Mouse (Mus musculus) intestine, embryonic 14.5 days (tissue): ENCODE data around the gene Tmem259. TPM values are rescaled to one million over a fixed set of nuclear protein-coding genes. Genes with fewer than 3 reads are reported as not detected.
A peak's percentile ranks its signal among the peaks of the same experiment; 100 is the strongest.

ENCODE experiments used
- ATAC-seq: fragments of 200-750 bp; cut with Nextera tagmentation; replicated peaks from 2 replicates; pipeline ENCODE4 v1.8.0; 2017; ENCODE audit warnings: low read depth, moderate number of reproducible peaks, moderate TSS enrichment, moderate library complexity; ENCODE audit not compliant: low FRiP score, low TSS enrichment
- DNase-seq: peaks from one replicate; pipeline ENCODE4 v3.0.0-alpha.2; 2018; ENCODE audit warnings: low spot score
- H3K27ac ChIP-seq: fragments of 300-500 bp; sonication (generic); 2 replicates; pipeline ENCODE4 v1.5.1; 2014; ENCODE audit warnings: low read depth, mild to moderate bottlenecking, control low read depth
- H3K27me3 ChIP-seq: fragments of 300-500 bp; sonication (generic); replicated peaks from 2 replicates; pipeline ENCODE4 v1.6.1; 2014; ENCODE audit warnings: low read length, control low read depth; ENCODE audit not compliant: control insufficient read depth, insufficient read depth
- H3K36me3 ChIP-seq: fragments of 300-500 bp; sonication (generic); 2 replicates; pipeline ENCODE4 v1.6.1; 2014; ENCODE audit warnings: low read length, control low read depth; ENCODE audit not compliant: control insufficient read depth, insufficient read depth
- H3K4me1 ChIP-seq: fragments of 300-500 bp; sonication (generic); replicated peaks from 2 replicates; pipeline ENCODE4 v1.6.1; 2014; ENCODE audit warnings: low read length, control low read depth, mixed read lengths; ENCODE audit not compliant: control insufficient read depth, insufficient read depth
- H3K4me2 ChIP-seq: fragments of 300-500 bp; sonication (generic); 2 replicates; pipeline ENCODE4 v1.6.1; 2014; ENCODE audit warnings: low read length
- H3K4me3 ChIP-seq: fragments of 300-500 bp; sonication (generic); 2 replicates; pipeline ENCODE4 v1.5.1; 2014; ENCODE audit warnings: low read depth, low read length, control low read depth, mixed read lengths
- H3K9ac ChIP-seq: fragments of 300-500 bp; sonication (generic); 2 replicates; pipeline ENCODE4 v1.6.1; 2014; ENCODE audit warnings: mild to moderate bottlenecking, low read length
- H3K9me3 ChIP-seq: fragments of 300-500 bp; sonication (generic); 2 replicates; pipeline ENCODE4 v1.6.1; 2016; ENCODE audit warnings: low read length, control low read depth; ENCODE audit not compliant: control insufficient read depth
- WGBS: fragments of 180-500 bp; shearing (Covaris S2); extraction: QIAGEN DNeasy Blood & Tissue Kit; methylation state at CpG from one replicate; pipeline ENCODE4 v1.1.7; 2014; 5-methylcytosine and 5-hydroxymethylcytosine counted together
- polyA plus RNA-seq: library from polyadenylated mRNA; unstranded; fragments of >200 nt; fragmentation: Nextera tagmentation; extraction: Ambion mirVana; gene quantifications from 2 replicates; pipeline ENCODE4 v1.2.1, GENCODE M21; 2014

Gene Tmem259
- polyA plus RNA-seq, 1 experiment from 2014 or later: 17.5 TPM

DNA sequence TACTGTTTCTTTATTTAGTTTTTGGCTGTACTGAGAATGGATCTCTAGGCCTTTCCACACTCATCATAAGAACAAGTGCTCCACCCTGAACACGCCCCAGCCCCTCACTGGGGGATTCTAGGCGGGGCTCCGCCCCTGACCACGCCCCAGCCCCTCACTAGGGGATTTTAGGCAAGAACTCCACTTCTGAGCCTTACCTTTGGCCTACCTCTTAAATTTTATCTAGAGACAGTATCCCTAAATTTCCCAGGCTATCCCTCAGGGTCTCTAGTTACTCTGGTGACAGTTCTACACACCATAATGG, 40.9 kb upstream of the Tmem259 start:
- H3K4me3 ChIP-seq: no peak overlapping the region
- 0 out of 2 replicates have a peak, but pooled peaks cover 2% of the 10 kb centered on the region for H3K4me1 ChIP-seq
- no peak overlapping the region for H3K27ac ChIP-seq
- H3K4me2 ChIP-seq: no peak overlapping the region
- ATAC-seq (no peak), DNase-seq (no peak)
- H3K27me3 ChIP-seq: no peaks in the 10 kb centered on the region
- WGBS: 63% methylated on average over 4 of the region's 4 CpGs
- H3K36me3 ChIP-seq: 0 out of 2 replicates have a peak, but pooled peaks cover 8% of the 10 kb centered on the region
- no peak overlapping the region for H3K9ac ChIP-seq
- H3K9me3 ChIP-seq: no peaks in the 10 kb centered on the region

GRCm38 (mm10) chr10:80024229-80025043, 40.3 kb upstream of the Tmem259 start:
- Histone ChIP-seq H3K9me3 (no peaks in the 10 kb centered on the region), H3K27ac (no peak overlapping the region), H3K36me3 (0 out of 2 replicates have a peak, but pooled peaks cover 8% of the 10 kb centered on the region), H3K4me1 (0 out of 2 replicates have a peak, but pooled peaks cover 6% of the 10 kb centered on the region), H3K4me3 (no peak overlapping the region), H3K4me2 (no peak overlapping the region), H3K27me3 (no peaks in the 10 kb centered on the region), H3K9ac (no peak overlapping the region)
- no peak for DNase-seq
- WGBS: 82% methylated on average over 15 of the region's 15 CpGs
- ATAC-seq: no peak

- Histone ChIP-seq H3K4me3 (no peak overlapping the region), H3K27me3 (no peaks in the 10 kb centered on the region), H3K9me3 (no peaks in the 10 kb centered on the region), H3K4me1 (peaks cover 13% of the 10 kb centered on the region; the same call in 1 of the 2 replicates), H3K27ac (no peak overlapping the region), H3K4me2 (no peak overlapping the region), H3K9ac (no peak overlapping the region), H3K36me3 (0 out of 2 replicates have a peak, but pooled peaks cover 4% of the 10 kb centered on the region)
- ATAC-seq: no peak
- no peak for DNase-seq
- WGBS: 81% methylated on average over 5 of the region's 5 CpGs
Observed at GRCm38 (mm10) chr10:80023758-80024157, 39.6 kb upstream of the Tmem259 start.

DNA sequence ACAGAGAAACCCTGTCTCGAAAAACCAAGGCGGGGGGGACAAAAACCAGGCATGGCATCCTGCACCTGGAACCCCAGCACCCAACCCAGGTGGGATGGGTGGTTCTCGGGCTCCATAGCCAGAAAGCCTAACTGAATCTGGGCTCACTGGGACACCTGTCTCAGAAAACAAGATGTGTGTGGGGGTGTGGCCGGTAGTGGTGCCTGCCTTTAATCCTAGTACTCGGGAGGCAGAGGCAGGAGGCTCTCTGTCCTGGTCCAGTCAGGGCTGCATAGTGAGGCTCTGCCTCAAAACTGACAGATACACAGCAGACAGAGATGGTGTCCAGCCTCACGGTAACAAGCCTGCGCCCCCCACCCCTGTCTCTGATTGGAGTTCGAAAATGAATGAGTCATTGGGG, 38.7 kb upstream of the Tmem259 start:
- Histone ChIP-seq H3K27me3 (no peaks in the 10 kb centered on the region), H3K4me3 (no peak overlapping the region), H3K27ac (no peak overlapping the region), H3K36me3 (0 out of 2 replicates have a peak, but pooled peaks cover 3% of the 10 kb centered on the region), H3K4me1 (peaks cover 14% of the 10 kb centered on the region; the same call in 1 of the 2 replicates), H3K9me3 (no peaks in the 10 kb centered on the region), H3K9ac (no peak overlapping the region), H3K4me2 (no peak overlapping the region)
- no peak for DNase-seq
- 97% methylated on average over 8 of the region's 8 CpGs for WGBS
- no peak for ATAC-seq

DNA sequence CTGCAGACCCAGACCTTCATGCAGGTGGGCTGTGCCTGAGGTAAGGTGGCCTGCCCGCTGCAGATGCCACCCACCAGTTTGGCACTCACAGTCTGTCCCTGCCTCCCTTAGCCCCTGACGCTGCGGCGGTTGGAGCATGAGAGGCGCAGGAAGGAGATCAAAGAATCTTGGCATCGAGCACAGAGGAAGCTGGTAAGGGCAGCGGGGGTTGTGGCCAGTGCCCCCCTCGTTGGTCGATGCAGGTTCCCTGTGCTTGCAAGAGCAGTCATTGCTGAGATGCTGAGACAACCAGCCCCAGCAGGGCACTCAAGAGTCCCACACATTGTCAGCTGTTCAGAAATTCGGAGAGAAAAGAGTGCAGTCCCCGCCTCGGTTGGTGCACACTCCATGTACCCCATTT, 38.0 kb upstream of the Tmem259 start:
- Histone ChIP-seq H3K36me3 (0 out of 2 replicates have a peak, but pooled peaks cover 3% of the 10 kb centered on the region), H3K9ac (no peak overlapping the region), H3K27me3 (no peaks in the 10 kb centered on the region), H3K27ac (no peak overlapping the region), H3K9me3 (no peaks in the 10 kb centered on the region), H3K4me1 (peaks cover 14% of the 10 kb centered on the region; the same call in 1 of the 2 replicates), H3K4me2 (no peak overlapping the region), H3K4me3 (no peak overlapping the region)
- DNase-seq: no peak
- ATAC-seq: no peak
- WGBS: 94% methylated on average over 12 of the region's 12 CpGs

DNA sequence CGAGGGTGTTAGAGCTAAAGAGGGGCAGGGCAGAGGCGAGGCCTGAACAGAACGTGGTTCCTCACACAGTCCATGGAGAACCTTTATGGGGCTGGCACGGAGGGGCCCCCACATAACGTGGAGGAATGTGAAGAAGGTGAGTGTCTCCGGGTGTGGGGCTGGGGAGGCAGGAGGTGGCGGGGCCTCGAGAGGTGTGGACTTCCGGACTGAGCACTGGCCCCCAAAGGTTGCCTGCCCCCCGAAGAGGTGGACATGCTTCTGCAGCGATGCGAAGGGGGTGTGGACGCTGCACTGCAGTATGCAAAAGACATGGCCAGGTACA, 37.2 kb upstream of the Tmem259 start:
- H3K9ac ChIP-seq: no peak overlapping the region
- H3K4me3 ChIP-seq: no peak overlapping the region
- H3K9me3 ChIP-seq: no peaks in the 10 kb centered on the region
- no peak for ATAC-seq
- WGBS: 87% methylated on average over 13 of the region's 13 CpGs
- no peak overlapping the region for H3K27ac ChIP-seq
- 0 out of 2 replicates have a peak, but pooled peaks cover 3% of the 10 kb centered on the region for H3K36me3 ChIP-seq
- 0 out of 2 replicates have a peak, but pooled peaks cover under 1% of the 10 kb centered on the region for H3K27me3 ChIP-seq
- no peak overlapping the region for H3K4me2 ChIP-seq
- peaks cover 14% of the 10 kb centered on the region; the same call in 1 of the 2 replicates for H3K4me1 ChIP-seq
- no peak for DNase-seq

DNA sequence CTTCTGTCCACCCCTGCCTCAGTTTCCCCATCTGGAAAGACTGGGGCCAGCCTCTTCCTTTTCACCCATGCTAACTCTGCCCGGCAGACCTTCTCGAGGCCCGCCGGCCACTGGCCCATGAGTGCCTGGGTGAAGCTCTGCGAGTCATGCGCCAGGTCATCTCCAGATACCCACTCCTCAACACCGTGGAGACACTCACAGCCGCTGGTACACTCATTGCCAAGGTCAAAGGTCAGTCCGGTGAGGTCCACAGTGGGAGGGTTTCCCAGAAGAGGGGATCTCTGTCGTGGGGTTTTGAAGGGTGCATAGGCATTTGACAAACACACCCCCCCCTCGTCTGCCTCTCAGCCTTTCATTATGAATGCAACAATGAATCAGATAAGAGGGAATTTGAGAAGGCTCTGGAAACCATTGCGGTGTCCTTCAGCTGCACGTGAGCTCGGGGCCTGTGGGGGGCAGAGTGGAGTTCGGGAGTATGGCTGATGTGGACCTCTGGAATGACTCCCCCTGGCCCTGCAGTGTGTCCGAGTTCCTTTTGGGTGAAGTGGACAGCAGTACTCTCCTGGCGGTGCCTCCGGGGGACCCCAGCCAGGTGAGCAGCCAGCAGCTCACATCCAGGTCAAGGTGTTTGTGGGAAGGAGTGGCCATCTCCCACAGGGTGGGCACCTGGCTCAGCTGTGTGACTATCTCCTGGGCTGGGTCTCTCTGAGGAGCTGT, 36.6 kb upstream of the Tmem259 start:
- H3K4me3 ChIP-seq: no peak overlapping the region
- H3K27ac ChIP-seq: no peak overlapping the region
- peaks cover 4% of the 10 kb centered on the region; the same call in 1 of the 2 replicates for H3K27me3 ChIP-seq
- H3K4me1 ChIP-seq: peaks cover 14% of the 10 kb centered on the region; the same call in 1 of the 2 replicates
- ATAC-seq: no peak
- H3K36me3 ChIP-seq: 0 out of 2 replicates have a peak, but pooled peaks cover 3% of the 10 kb centered on the region
- WGBS: 87% methylated on average over 18 of the region's 18 CpGs
- H3K9ac ChIP-seq: no peak overlapping the region
- DNase-seq: no peak
- peak overlapping the region; percentile 47 for H3K4me2 ChIP-seq
- no peaks in the 10 kb centered on the region for H3K9me3 ChIP-seq

DNA sequence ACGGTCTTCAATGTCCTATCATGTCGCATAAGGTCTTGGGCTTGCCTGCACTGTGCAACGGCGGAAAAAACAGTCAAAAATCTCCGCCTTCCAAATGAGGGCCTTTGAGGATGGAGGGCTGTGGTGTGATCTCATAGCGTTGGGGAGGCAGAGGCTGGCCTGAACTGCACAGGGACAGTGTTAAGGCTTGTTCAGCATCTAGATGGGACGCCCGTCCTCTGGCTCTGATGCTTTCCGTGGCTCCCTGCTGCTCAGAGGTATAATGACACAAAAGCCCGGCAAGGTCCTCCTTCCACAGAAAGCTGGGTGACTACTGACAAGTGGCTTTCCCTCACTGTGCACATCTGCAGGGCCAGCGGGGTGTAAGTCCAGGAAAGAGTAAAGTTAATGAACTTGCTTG, 36.1 kb upstream of the Tmem259 start:
- peak overlapping the region; percentile 52; the same call in 1 of the 2 replicates for H3K27ac ChIP-seq
- peak overlapping the region; percentile 47 for H3K4me2 ChIP-seq
- DNase-seq (no peak), ATAC-seq (no peak; the same call in 1 of the 2 replicates)
- WGBS: 35% methylated on average over 11 of the region's 11 CpGs
- peaks cover 4% of the 10 kb centered on the region; the same call in 1 of the 2 replicates for H3K27me3 ChIP-seq
- no peaks in the 10 kb centered on the region for H3K9me3 ChIP-seq
- H3K36me3 ChIP-seq: 0 out of 2 replicates have a peak, but pooled peaks cover 3% of the 10 kb centered on the region
- peak overlapping the region; percentile 27 for H3K4me3 ChIP-seq
- H3K9ac ChIP-seq: peak overlapping the region; percentile 53
- H3K4me1 ChIP-seq: peaks cover 14% of the 10 kb centered on the region; the same call in 1 of the 2 replicates
